Mouse (Mus musculus): ENCODE results near the gene Snx3.

- TF ChIP-seq CTCF (IDR thresholded peaks at IDR 0.05; ENCODE audit: borderline replicate concordance, extremely low read depth, insufficient read depth, insufficient read length) (no peak), POLR2A (IDR thresholded peaks at IDR 0.05; ENCODE audit: borderline replicate concordance, extremely low read depth, insufficient read depth, insufficient read length, poor library complexity, severe bottlenecking) (no peak)
These were observed 45.8 kb upstream of the Snx3 start for GRCm38 (mm10) chr10:42455981-42456380.
